Mouse (Mus musculus) gastrocnemius, postnatal 14 days (tissue): Measurements from ENCODE around the gene Pirt. TPM values are rescaled to one million over a fixed set of nuclear protein-coding genes. Genes with fewer than 3 reads are reported as not detected.

ENCODE experiments used
- DNase-seq: peaks from one replicate; pipeline ENCODE4 v3.0.0; 2021; ENCODE audit warnings: mixed read lengths
- intact Hi-C: fragments of 180-260 bp; cut with DNase I; formaldehyde crosslinking; loops from one replicate; pipeline ENCODE4 v1.15.1; 2025; ENCODE audit warnings: low total_unique reads
- total RNA-seq, 2 experiments: library from RNA; stranded (reverse); gene quantifications; 2 replicates each; pipeline ENCODE4 v1.2.3; 2021

Pirt gene
- total RNA-seq, 2 experiments from 2014 or later: 0.10 TPM; not detected in 1

- intact Hi-C loops: no loop called here
- DNase-seq: no peak
Observed at GRCm38 (mm10) chr11:66942011-66942410, 30.2 kb downstream of the Pirt start.

- intact Hi-C loops: no loop called here
- DNase-seq: no peak
Observed at GRCm38 (mm10) chr11:66945224-66945767, 33.5 kb downstream of the Pirt start.

GRCm38 (mm10) chr11:66946521-66946920 lies 34.7 kb downstream of the Pirt start:
- no peak for DNase-seq
- intact Hi-C loops: no loop called here

- no peak for DNase-seq
- intact Hi-C loops: no loop called here
Observed at GRCm38 (mm10) chr11:66946922-66947321, 35.1 kb downstream of the Pirt start.

GRCm38 (mm10) chr11:66956303-66956702 lies 44.5 kb downstream of the Pirt start, which contains the start of gene Tmem238l:
TSS of gene Tmem238l (plus strand) at chr11:66956638.
- no peak for DNase-seq
- intact Hi-C loops: no loop called here

- intact Hi-C loops: no loop called here
Observed at GRCm38 (mm10) chr11:66960797-66961196, 49.0 kb downstream of the Pirt start.

GRCm38 (mm10) chr11:66961447-66962176 lies 49.8 kb downstream of the Pirt start:
- DNase-seq: no peak

More at GRCm38 (mm10) chr11:66960797-66961196, 49.0 kb downstream of the Pirt start:
- DNase-seq: no peak

GRCm38 (mm10) chr11:66963462-66963861 lies 51.7 kb downstream of the Pirt start:
- intact Hi-C loops: no loop called here
- DNase-seq: no peak

More at GRCm38 (mm10) chr11:66961447-66962176, 49.8 kb downstream of the Pirt start:
- intact Hi-C loops: no loop called here

- no peak for DNase-seq
- intact Hi-C loops: no loop called here
Observed at GRCm38 (mm10) chr11:66966500-66967116, 54.8 kb downstream of the Pirt start.

- DNase-seq: no peak
- intact Hi-C loops: no loop called here
Observed at GRCm38 (mm10) chr11:66968575-66968974, 56.8 kb downstream of the Pirt start.

- DNase-seq: no peak
- intact Hi-C loops: no loop called here
Observed at GRCm38 (mm10) chr11:66973507-66973906, 61.7 kb downstream of the Pirt start.

GRCm38 (mm10) chr11:66975606-66976330 lies 64.0 kb downstream of the Pirt start:
- DNase-seq: no peak
- intact Hi-C loops: no loop called here

Other genes with a start within 250 kb of the Pirt start
- not detected for gene Tmem238l, start 44.7 kb downstream of the Pirt start, total RNA-seq
- 1 to 10 TPM; 1.0 TPM for gene Tmem220, start 113.2 kb downstream of the Pirt start, total RNA-seq
- 1 to 10 TPM; 5.6 to 7.8 TPM for gene Adprm, start 140.6 kb downstream of the Pirt start, total RNA-seq
- gene Sco1, start 140.7 kb downstream of the Pirt start, total RNA-seq: 1 to 10 TPM; 8.5 to 8.6 TPM
- 10 to 100 TPM; 33.8 to 49.2 TPM for gene Myh3, start 166.3 kb downstream of the Pirt start, total RNA-seq